Mouse (Mus musculus): ENCODE measurements around the gene Pdxdc1.

- TF ChIP-seq CTCF (IDR thresholded peaks at IDR 0.05; ENCODE audit: low read depth, low read length) (no peak), POLR2A (IDR thresholded peaks at IDR 0.05; ENCODE audit: borderline replicate concordance, low read depth, low read length) (no peak)
These were observed 10.1 kb downstream of the Pdxdc1 start for GRCm38 (mm10) chr16:13892850-13893249.

All from bone marrow macrophage, adult 2 months (primary cell).